Mouse (Mus musculus) myocyte (in vitro differentiated cells): Measurements from ENCODE around the gene Teddm1b. TPM values are rescaled to one million over a fixed set of nuclear protein-coding genes. Genes with fewer than 3 reads are reported as not detected.
A peak's percentile ranks its signal among the peaks of the same experiment; 100 is the strongest.
"Not testable (repeated sequence)": the region's sequence is repeated elsewhere in the genome, so short reads cannot be mapped to it uniquely, and the experiment has no call there.

Experiments
- H3K27me3 ChIP-seq: one replicate; pipeline ENCODE4 v1.6.1; 2011; ENCODE audit not compliant: control insufficient read depth, insufficient read depth, insufficient read length
- H3K36me3 ChIP-seq: one replicate; pipeline ENCODE4 v1.6.1; 2011; ENCODE audit not compliant: control insufficient read depth, insufficient read depth
- H3K4me2 ChIP-seq: one replicate; pipeline ENCODE4 v1.6.1; 2011; ENCODE audit warnings: low read depth, control low read depth
- H3K4me3 ChIP-seq: one replicate; pipeline ENCODE4 v1.5.1; 2011; ENCODE audit warnings: mild to moderate bottlenecking, control low read depth, moderate library complexity
- H3K79me2 ChIP-seq: one replicate; pipeline ENCODE4 v1.6.1; 2011; ENCODE audit not compliant: control insufficient read depth, insufficient read depth
- H3ac ChIP-seq: one replicate; pipeline ENCODE4 v1.6.1; 2011; ENCODE audit not compliant: control insufficient read depth, insufficient read length
- CEBPB ChIP-seq: IDR thresholded peaks from 2 replicates; pipeline ENCODE4 v1.6.1; 2011; ENCODE audit warnings: mild to moderate bottlenecking, moderate library complexity; ENCODE audit not compliant: poor library complexity, insufficient read depth, severe bottlenecking
- E2F4 ChIP-seq: IDR thresholded peaks from one replicate; pipeline ENCODE4 v1.6.1; 2011; ENCODE audit warnings: mild to moderate bottlenecking, control low read depth, moderate library complexity; ENCODE audit not compliant: insufficient read depth
- MAX ChIP-seq: IDR thresholded peaks from one replicate; pipeline ENCODE4 v1.6.1; 2011; ENCODE audit warnings: low read depth, mild to moderate bottlenecking, control low read depth
- MYOD1 ChIP-seq, 3 experiments: IDR thresholded peaks; one replicate each; pipeline ENCODE4 v1.6.1; 2011; ENCODE audit warnings: control low read depth in 2 of 3, low read depth in 2 of 3, mild to moderate bottlenecking in 2 of 3, moderate library complexity in 1 of 3; ENCODE audit not compliant: insufficient read length in 2 of 3, control insufficient read depth in 1 of 3
- MYOG ChIP-seq, 3 experiments: IDR thresholded peaks; one replicate each; pipeline ENCODE4 v1.6.1; 2011; ENCODE audit warnings: control low read depth in 2 of 3, low read depth in 2 of 3, mild to moderate bottlenecking in 2 of 3; ENCODE audit not compliant: insufficient read length in 2 of 3, control insufficient read depth in 1 of 3, insufficient read depth in 1 of 3
- POLR2A ChIP-seq: IDR thresholded peaks from one replicate; pipeline ENCODE4 v1.6.1; 2011; ENCODE audit warnings: low read depth, mild to moderate bottlenecking, control low read depth, moderate library complexity; ENCODE audit not compliant: insufficient read length
- POLR2AphosphoS2 ChIP-seq: IDR thresholded peaks from one replicate; pipeline ENCODE4 v1.6.1; 2011; ENCODE audit warnings: low read depth, control low read depth; ENCODE audit not compliant: insufficient read length
- REST ChIP-seq: IDR thresholded peaks from one replicate; pipeline ENCODE4 v1.6.1; 2011; ENCODE audit warnings: mild to moderate bottlenecking, control low read depth, moderate library complexity; ENCODE audit not compliant: insufficient read depth, insufficient read length
- SRF ChIP-seq: IDR thresholded peaks from one replicate; pipeline ENCODE4 v1.6.1; 2011; ENCODE audit warnings: low read depth; ENCODE audit not compliant: control insufficient read depth, insufficient read length
- TCF12 ChIP-seq: IDR thresholded peaks from one replicate; pipeline ENCODE4 v1.6.1; 2011; ENCODE audit warnings: mild to moderate bottlenecking, control low read depth; ENCODE audit not compliant: poor library complexity, insufficient read depth, severe bottlenecking
- TCF3 ChIP-seq: IDR thresholded peaks from one replicate; pipeline ENCODE4 v1.6.1; 2011; ENCODE audit warnings: low read depth, control low read depth; ENCODE audit not compliant: insufficient read length
- USF1 ChIP-seq: IDR thresholded peaks from one replicate; pipeline ENCODE4 v1.6.1; 2011; ENCODE audit warnings: low read depth, mild to moderate bottlenecking, control low read depth, moderate library complexity
- polyA plus RNA-seq: library from polyadenylated mRNA; unstranded; fragments of >200 nt; fragmentation: generic; extraction: Trizol; gene quantifications from one replicate; pipeline ENCODE4 v1.2.1, GENCODE M21; 2012; ENCODE audit warnings: missing spikeins

Teddm1b gene
- polyA plus RNA-seq, 1 experiment: 0.01 TPM

- Histone ChIP-seq H3ac (no peak overlapping the region), H3K4me2 (peak overlapping the region; percentile 62), H3K36me3 (no peaks in the 10 kb centered on the region), H3K79me2 (no peaks in the 10 kb centered on the region), H3K27me3 (no peaks in the 10 kb centered on the region), H3K4me3 (no peak overlapping the region)
- TF ChIP-seq USF1: no peak
- no peak for TF ChIP-seq SRF
- no peak for TF ChIP-seq TCF12
- TF ChIP-seq E2F4: no peak
- no peak for TF ChIP-seq POLR2AphosphoS2
- no peak for TF ChIP-seq MYOD1 (IDR thresholded peaks at IDR 0.05; ENCODE audit: control insufficient read depth in 1 of 3, insufficient read length in 2 of 3, low read depth in 2 of 3)
- no peak for TF ChIP-seq POLR2A
- no peak for TF ChIP-seq MAX
- no peak for TF ChIP-seq MYOG (IDR thresholded peaks at IDR 0.05; ENCODE audit: control insufficient read depth in 1 of 3, insufficient read depth in 1 of 3, insufficient read length in 2 of 3, low read depth in 2 of 3)
- no peak for TF ChIP-seq TCF3
Observed at GRCm38 (mm10) chr1:153846867-153847266, 27.3 kb upstream of the Teddm1b start.

GRCm38 (mm10) chr1:153852696-153853095 is 21.4 kb upstream of the Teddm1b start:
- not testable (repeated sequence) for H3K4me3 ChIP-seq, H3ac ChIP-seq, H3K79me2 ChIP-seq, H3K36me3 ChIP-seq, H3K27me3 ChIP-seq, H3K4me2 ChIP-seq

GRCm38 (mm10) chr1:153855946-153856345 is 18.2 kb upstream of the Teddm1b start:
- Histone ChIP-seq H3K27me3 (no peaks in the 10 kb centered on the region), H3K4me2 (no peak overlapping the region), H3K79me2 (no peaks in the 10 kb centered on the region), H3K4me3 (no peak overlapping the region), H3K36me3 (no peaks in the 10 kb centered on the region), H3ac (no peak overlapping the region)
- no peak for TF ChIP-seq CEBPB
- no peak for TF ChIP-seq POLR2AphosphoS2
- TF ChIP-seq TCF3: no peak
- no peak for TF ChIP-seq MAX
- TF ChIP-seq TCF12: no peak
- TF ChIP-seq MYOG (IDR thresholded peaks at IDR 0.05; ENCODE audit: control insufficient read depth in 1 of 3, insufficient read depth in 1 of 3, insufficient read length in 2 of 3, low read depth in 2 of 3): no peak
- no peak for TF ChIP-seq POLR2A
- TF ChIP-seq MYOD1 (IDR thresholded peaks at IDR 0.05; ENCODE audit: control insufficient read depth in 1 of 3, insufficient read length in 2 of 3, low read depth in 2 of 3): no peak
- TF ChIP-seq REST: no peak
- no peak for TF ChIP-seq USF1
- no peak for TF ChIP-seq SRF
- no peak for TF ChIP-seq E2F4

- H3K4me2 ChIP-seq, H3K4me3 ChIP-seq, H3K79me2 ChIP-seq, H3K27me3 ChIP-seq, H3K36me3 ChIP-seq, H3ac ChIP-seq: not testable (repeated sequence)
Observed at GRCm38 (mm10) chr1:153880391-153880790, 6.2 kb downstream of the Teddm1b start.

GRCm38 (mm10) chr1:153886024-153886633 is 12.0 kb downstream of the Teddm1b start:
- H3ac ChIP-seq: no peak overlapping the region
- H3K27me3 ChIP-seq: peaks cover 7% of the 10 kb centered on the region
- no peaks in the 10 kb centered on the region for H3K36me3 ChIP-seq
- TF ChIP-seq REST (no peak), TCF12 (no peak), SRF (no peak), MAX (no peak), USF1 (no peak), MYOG (IDR thresholded peaks at IDR 0.05; ENCODE audit: control insufficient read depth in 1 of 3, insufficient read depth in 1 of 3, insufficient read length in 2 of 3, low read depth in 2 of 3) (no peak), TCF3 (no peak)
- no peak overlapping the region for H3K4me3 ChIP-seq
- H3K4me2 ChIP-seq: no peak overlapping the region
- no peaks in the 10 kb centered on the region for H3K79me2 ChIP-seq

- no peaks in the 10 kb centered on the region for H3K79me2 ChIP-seq
- TF ChIP-seq POLR2AphosphoS2 (no peak), MYOD1 (IDR thresholded peaks at IDR 0.05; ENCODE audit: control insufficient read depth in 1 of 3, insufficient read length in 2 of 3, low read depth in 2 of 3) (no peak), CEBPB (no peak), REST (no peak), USF1 (no peak), POLR2A (no peak), TCF3 (no peak), E2F4 (no peak), MAX (no peak), SRF (no peak), TCF12 (no peak), MYOG (IDR thresholded peaks at IDR 0.05; ENCODE audit: control insufficient read depth in 1 of 3, insufficient read depth in 1 of 3, insufficient read length in 2 of 3, low read depth in 2 of 3) (no peak)
- no peak overlapping the region for H3K4me3 ChIP-seq
- H3K36me3 ChIP-seq: no peaks in the 10 kb centered on the region
- H3ac ChIP-seq: no peak overlapping the region
- H3K27me3 ChIP-seq: peaks cover 18% of the 10 kb centered on the region
- H3K4me2 ChIP-seq: no peak overlapping the region
Observed at GRCm38 (mm10) chr1:153890121-153890520, 16.0 kb downstream of the Teddm1b start.
